Mouse (Mus musculus): ENCODE results near the gene Tyw1. TPM values are rescaled to one million over a fixed set of nuclear protein-coding genes. Genes with fewer than 3 reads are reported as not detected.

Gene Tyw1
- polyA plus RNA-seq, 2 experiments, result 15.3 to 25.3 TPM

DNA sequence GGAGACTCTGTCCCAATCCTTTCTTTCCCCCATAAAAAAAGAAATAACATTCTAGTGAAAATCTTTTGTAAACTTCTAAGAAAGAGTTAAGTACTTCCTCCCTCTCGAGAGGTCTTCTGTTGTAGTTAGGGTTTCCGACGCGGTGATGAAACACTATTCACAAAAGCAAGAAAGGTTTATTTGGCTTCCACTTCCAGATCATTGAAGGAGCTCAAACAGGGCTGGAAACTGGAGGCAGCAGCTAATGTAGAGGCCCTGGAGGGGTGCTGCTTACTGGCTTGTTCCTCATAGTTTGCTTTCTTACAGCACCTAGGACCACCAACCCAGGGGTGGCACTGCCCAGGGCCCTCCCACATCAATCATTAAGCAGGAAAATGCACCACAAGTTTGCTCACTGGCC, 27.3 kb upstream of the Tyw1 start:
- Histone ChIP-seq H3K9me3 (ENCODE audit: control insufficient read depth, low read length) (no peaks in the 10 kb centered on the region), H3K4me3 (replicated peaks; ENCODE audit: low read length) (no peak overlapping the region), H3K27me3 (ENCODE audit: control insufficient read depth, insufficient read depth, low read length) (no peaks in the 10 kb centered on the region), H3K4me1 (ENCODE audit: control insufficient read depth, insufficient read depth, low read length) (peaks cover 7% of the 10 kb centered on the region), H3K4me2 (replicated peaks; ENCODE audit: low read depth, low read length, severe bottlenecking) (no peak overlapping the region), H3K9ac (ENCODE audit: low read depth, low read length, severe bottlenecking) (no peak overlapping the region), H3K27ac (replicated peaks; ENCODE audit: low read depth, low read length) (no peak overlapping the region), H3K36me3 (ENCODE audit: control insufficient read depth, insufficient read depth, low read length) (peaks cover 43% of the 10 kb centered on the region)
- no peak for ATAC-seq (ENCODE audit: low FRiP score, low read depth)
- WGBS, result 71% methylated on average over 4 of the region's 4 CpGs
- no peak for TF ChIP-seq POLR2A (IDR thresholded peaks at IDR 0.05; ENCODE audit: borderline replicate concordance, extremely low read depth, insufficient read depth, insufficient read length)
- DNase-seq (ENCODE audit: low spot score), result no peak

DNA sequence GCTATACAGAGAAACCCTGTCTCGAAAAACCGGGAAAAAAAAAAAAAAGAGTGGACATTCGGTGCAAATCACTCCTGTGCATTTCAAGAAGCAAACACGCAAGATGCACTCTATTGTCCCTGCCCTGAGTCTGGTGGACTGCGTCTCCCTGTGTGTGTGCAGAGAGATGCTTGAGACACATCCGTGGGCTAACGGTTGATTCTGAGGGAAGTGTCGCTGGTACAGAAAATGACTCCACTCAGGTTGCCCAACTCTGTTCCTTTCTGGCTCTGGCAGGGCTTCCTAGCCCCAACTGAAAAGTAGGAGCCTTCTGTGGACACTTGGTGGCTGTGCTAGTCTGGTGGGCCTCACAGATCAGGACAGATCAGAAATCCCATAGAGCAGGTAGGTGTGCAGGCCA, 19.1 kb upstream of the Tyw1 start:
- Histone ChIP-seq H3K9me3 (ENCODE audit: control insufficient read depth, low read length) (no peaks in the 10 kb centered on the region), H3K36me3 (ENCODE audit: control insufficient read depth, insufficient read depth, low read length) (peaks cover 98% of the 10 kb centered on the region), H3K27ac (replicated peaks; ENCODE audit: low read depth, low read length) (no peak overlapping the region), H3K4me3 (replicated peaks; ENCODE audit: low read length) (no peak overlapping the region), H3K9ac (ENCODE audit: low read depth, low read length, severe bottlenecking) (no peak overlapping the region), H3K4me2 (replicated peaks; ENCODE audit: low read depth, low read length, severe bottlenecking) (no peak overlapping the region), H3K4me1 (ENCODE audit: control insufficient read depth, insufficient read depth, low read length) (no peaks in the 10 kb centered on the region), H3K27me3 (ENCODE audit: control insufficient read depth, insufficient read depth, low read length) (no peaks in the 10 kb centered on the region)
- no peak for TF ChIP-seq POLR2A (IDR thresholded peaks at IDR 0.05; ENCODE audit: borderline replicate concordance, extremely low read depth, insufficient read depth, insufficient read length)
- DNase-seq (ENCODE audit: low spot score) (no peak), ATAC-seq (ENCODE audit: low FRiP score, low read depth) (no peak)
- WGBS, result 92% methylated on average over 8 of the region's 8 CpGs

DNA sequence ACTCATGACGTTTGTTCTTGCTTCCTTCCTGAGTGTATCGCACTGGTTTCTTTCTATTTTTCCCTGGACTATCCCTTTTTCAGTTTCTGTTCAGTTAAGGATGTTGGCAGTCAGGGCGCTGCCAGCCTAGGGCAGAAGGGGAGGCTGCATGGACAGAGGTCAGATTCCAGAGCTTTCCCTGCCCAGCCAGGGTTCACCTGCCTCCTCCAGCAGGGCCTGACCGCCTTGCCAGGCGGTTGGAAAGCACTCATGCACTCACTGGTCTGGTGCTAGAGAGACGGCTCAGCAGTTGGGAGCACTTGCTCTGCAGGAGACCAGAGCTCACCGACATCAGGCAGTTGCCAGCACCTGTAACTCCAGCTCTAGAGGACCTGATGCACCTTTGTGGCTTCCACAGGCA, 16.2 kb upstream of the Tyw1 start:
- H3K36me3 ChIP-seq (ENCODE audit: control insufficient read depth, insufficient read depth, low read length), result peaks cover 94% of the 10 kb centered on the region
- TF ChIP-seq POLR2A (IDR thresholded peaks at IDR 0.05; ENCODE audit: borderline replicate concordance, extremely low read depth, insufficient read depth, insufficient read length), result no peak
- no peak for DNase-seq (ENCODE audit: low spot score)
- H3K4me1 ChIP-seq (ENCODE audit: control insufficient read depth, insufficient read depth, low read length), result no peaks in the 10 kb centered on the region
- no peak for ATAC-seq (ENCODE audit: low FRiP score, low read depth)
- no peak overlapping the region for H3K9ac ChIP-seq (ENCODE audit: low read depth, low read length, severe bottlenecking)
- no peaks in the 10 kb centered on the region for H3K27me3 ChIP-seq (ENCODE audit: control insufficient read depth, insufficient read depth, low read length)
- H3K4me3 ChIP-seq (replicated peaks; ENCODE audit: low read length), result no peak overlapping the region
- WGBS, result 92% methylated on average over 7 of the region's 7 CpGs
- H3K27ac ChIP-seq (replicated peaks; ENCODE audit: low read depth, low read length), result no peak overlapping the region
- no peak overlapping the region for H3K4me2 ChIP-seq (replicated peaks; ENCODE audit: low read depth, low read length, severe bottlenecking)
- H3K9me3 ChIP-seq (ENCODE audit: control insufficient read depth, low read length), result no peaks in the 10 kb centered on the region

DNA sequence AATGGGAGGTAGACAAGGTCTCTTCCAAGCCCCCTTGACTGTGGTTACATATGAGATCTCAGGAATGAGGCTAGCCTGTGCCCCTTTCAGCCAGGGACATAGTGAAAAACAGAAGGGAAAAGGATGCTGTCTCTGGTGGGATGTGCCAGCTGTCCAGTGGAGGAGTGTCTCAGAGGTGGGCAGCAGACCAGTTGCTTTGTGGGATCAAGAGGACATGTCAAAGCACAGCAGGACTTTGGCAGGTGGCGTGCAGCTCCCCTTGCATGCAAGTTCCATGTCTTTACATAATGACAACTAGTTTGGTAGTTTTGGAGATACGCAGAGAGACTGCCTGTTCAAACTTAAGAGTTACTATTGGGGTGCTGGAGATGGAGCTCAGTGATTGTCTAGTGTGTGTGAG, 15.6 kb upstream of the Tyw1 start:
- Histone ChIP-seq H3K9ac (ENCODE audit: low read depth, low read length, severe bottlenecking) (no peak overlapping the region), H3K4me2 (replicated peaks; ENCODE audit: low read depth, low read length, severe bottlenecking) (no peak overlapping the region), H3K27me3 (ENCODE audit: control insufficient read depth, insufficient read depth, low read length) (no peaks in the 10 kb centered on the region), H3K36me3 (ENCODE audit: control insufficient read depth, insufficient read depth, low read length) (peaks cover 94% of the 10 kb centered on the region), H3K27ac (replicated peaks; ENCODE audit: low read depth, low read length) (no peak overlapping the region), H3K4me1 (ENCODE audit: control insufficient read depth, insufficient read depth, low read length) (no peaks in the 10 kb centered on the region), H3K9me3 (ENCODE audit: control insufficient read depth, low read length) (no peaks in the 10 kb centered on the region), H3K4me3 (replicated peaks; ENCODE audit: low read length) (no peak overlapping the region)
- ATAC-seq (ENCODE audit: low FRiP score, low read depth), result no peak
- no peak for TF ChIP-seq POLR2A (IDR thresholded peaks at IDR 0.05; ENCODE audit: borderline replicate concordance, extremely low read depth, insufficient read depth, insufficient read length)
- 95% methylated on average over 2 of the region's 2 CpGs for WGBS
- no peak for DNase-seq (ENCODE audit: low spot score)

DNA sequence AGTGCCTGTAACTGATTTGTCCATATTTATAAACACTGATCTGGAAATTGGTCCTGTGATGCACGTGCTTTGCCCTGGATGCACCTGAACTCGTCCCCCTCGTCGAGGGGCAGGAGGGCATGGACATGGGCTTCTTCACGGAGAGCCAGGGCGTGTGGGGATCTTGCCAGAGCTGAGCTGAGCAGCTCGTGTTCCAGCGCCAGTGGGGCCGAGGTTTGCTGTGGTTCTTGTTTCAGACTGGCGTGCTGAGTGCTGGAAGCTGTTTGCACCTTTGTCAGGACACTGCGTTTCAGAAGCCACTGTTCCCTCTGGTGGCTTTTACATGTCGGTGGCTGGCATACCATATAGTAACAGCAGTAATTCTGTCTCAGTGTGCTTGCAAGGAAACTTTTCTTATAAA, 14.0 kb upstream of the Tyw1 start:
- Histone ChIP-seq H3K9me3 (ENCODE audit: control insufficient read depth, low read length) (no peaks in the 10 kb centered on the region), H3K4me3 (replicated peaks; ENCODE audit: low read length) (no peak overlapping the region), H3K4me2 (replicated peaks; ENCODE audit: low read depth, low read length, severe bottlenecking) (no peak overlapping the region), H3K9ac (ENCODE audit: low read depth, low read length, severe bottlenecking) (no peak overlapping the region), H3K36me3 (ENCODE audit: control insufficient read depth, insufficient read depth, low read length) (peaks cover 95% of the 10 kb centered on the region), H3K27me3 (ENCODE audit: control insufficient read depth, insufficient read depth, low read length) (no peaks in the 10 kb centered on the region), H3K27ac (replicated peaks; ENCODE audit: low read depth, low read length) (no peak overlapping the region), H3K4me1 (ENCODE audit: control insufficient read depth, insufficient read depth, low read length) (no peaks in the 10 kb centered on the region)
- 92% methylated on average over 12 of the region's 12 CpGs for WGBS
- DNase-seq (ENCODE audit: low spot score) (no peak), ATAC-seq (ENCODE audit: low FRiP score, low read depth) (no peak)
- no peak for TF ChIP-seq POLR2A (IDR thresholded peaks at IDR 0.05; ENCODE audit: borderline replicate concordance, extremely low read depth, insufficient read depth, insufficient read length)

DNA sequence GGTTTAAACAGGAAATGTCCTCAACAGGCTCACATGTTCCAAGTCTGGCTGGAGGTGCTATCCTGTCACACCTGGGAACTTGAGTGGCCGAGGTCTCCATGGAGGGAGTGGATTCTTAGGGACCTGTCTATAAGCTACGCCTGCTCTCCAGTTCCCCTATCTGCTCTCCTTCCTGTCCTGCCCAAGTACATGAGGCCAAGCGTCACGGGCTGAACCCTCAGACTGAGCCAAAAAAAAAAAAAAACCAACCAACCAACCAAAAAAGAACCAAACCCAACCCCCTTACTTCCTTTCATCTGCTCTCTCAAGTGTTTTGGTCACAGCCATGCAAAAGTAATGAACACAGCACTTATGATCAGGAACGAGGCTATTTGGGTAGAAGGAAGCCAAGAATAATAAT, 7.6 kb upstream of the Tyw1 start:
- Histone ChIP-seq H3K9ac (ENCODE audit: low read depth, low read length, severe bottlenecking) (no peak overlapping the region), H3K36me3 (ENCODE audit: control insufficient read depth, insufficient read depth, low read length) (peaks cover 96% of the 10 kb centered on the region), H3K4me1 (ENCODE audit: control insufficient read depth, insufficient read depth, low read length) (no peaks in the 10 kb centered on the region), H3K9me3 (ENCODE audit: control insufficient read depth, low read length) (no peaks in the 10 kb centered on the region), H3K4me2 (replicated peaks; ENCODE audit: low read depth, low read length, severe bottlenecking) (no peak overlapping the region), H3K4me3 (replicated peaks; ENCODE audit: low read length) (no peak overlapping the region), H3K27ac (replicated peaks; ENCODE audit: low read depth, low read length) (no peak overlapping the region), H3K27me3 (ENCODE audit: control insufficient read depth, insufficient read depth, low read length) (no peaks in the 10 kb centered on the region)
- ATAC-seq (ENCODE audit: low FRiP score, low read depth) (no peak), DNase-seq (ENCODE audit: low spot score) (no peak)
- TF ChIP-seq POLR2A (IDR thresholded peaks at IDR 0.05; ENCODE audit: borderline replicate concordance, extremely low read depth, insufficient read depth, insufficient read length), result no peak
- 84% methylated on average over 5 of the region's 5 CpGs for WGBS

Measured in limb, embryonic 14.5 days (tissue).